Mouse (Mus musculus) liver, postnatal 0 days (tissue): ENCODE results near the gene AI464131. TPM values are rescaled to one million over a fixed set of nuclear protein-coding genes. Genes with fewer than 3 reads are reported as not detected.
A peak's percentile ranks its signal among the peaks of the same experiment; 100 is the strongest.

ENCODE experiments used
- ATAC-seq: fragments of 200-750 bp; cut with Nextera tagmentation; 2 replicates; pipeline ENCODE4 v1.8.0; 2017; ENCODE audit warnings: mild to moderate bottlenecking, moderate library complexity
- DNase-seq: peaks from one replicate; pipeline ENCODE4 v3.0.0-alpha.2; 2016
- H3K27ac ChIP-seq: fragments of 300-500 bp; sonication (generic); 2 replicates; pipeline ENCODE4 v1.5.1; 2014; ENCODE audit warnings: antibody characterized with exemption, moderate library complexity, mild to moderate bottlenecking, low read depth
- H3K27me3 ChIP-seq: fragments of 300-500 bp; sonication (generic); 2 replicates; pipeline ENCODE4 v1.6.1; 2014; ENCODE audit warnings: low read length, control low read depth, mixed read lengths; ENCODE audit not compliant: insufficient read depth
- H3K36me3 ChIP-seq: fragments of 300-500 bp; sonication (generic); replicated peaks from 2 replicates; pipeline ENCODE4 v1.6.1; 2014; ENCODE audit warnings: mild to moderate bottlenecking, control low read depth, low read length, moderate library complexity, mixed read lengths; ENCODE audit not compliant: insufficient read depth
- H3K4me1 ChIP-seq: fragments of 300-500 bp; sonication (generic); 2 replicates; pipeline ENCODE4 v1.6.1; 2014; ENCODE audit warnings: antibody characterized with exemption, mild to moderate bottlenecking, control low read depth; ENCODE audit not compliant: insufficient read depth
- H3K4me2 ChIP-seq: fragments of 300-500 bp; sonication (generic); 2 replicates; pipeline ENCODE4 v1.6.1; 2014; ENCODE audit warnings: low read depth, mild to moderate bottlenecking, low read length, moderate library complexity, mixed read lengths
- H3K4me3 ChIP-seq: fragments of 300-500 bp; sonication (generic); 2 replicates; pipeline ENCODE4 v1.5.1; 2014; ENCODE audit warnings: low read depth, low read length
- H3K9ac ChIP-seq: fragments of 300-500 bp; sonication (generic); replicated peaks from 2 replicates; pipeline ENCODE4 v1.6.1; 2014; ENCODE audit warnings: mild to moderate bottlenecking, moderate library complexity
- H3K9me3 ChIP-seq: fragments of 300-500 bp; sonication (generic); 2 replicates; pipeline ENCODE4 v1.6.1; 2016; ENCODE audit warnings: mild to moderate bottlenecking, control low read depth, low read length, mixed read lengths
- CTCF ChIP-seq: sonication (generic); IDR thresholded peaks from 2 replicates; pipeline ENCODE4 v1.5.1; 2016; ENCODE audit warnings: antibody characterized with exemption, low read depth
- EP300 ChIP-seq: IDR thresholded peaks from 2 replicates; pipeline ENCODE4 v1.6.1; 2016; ENCODE audit warnings: antibody characterized with exemption, low read depth, mild to moderate bottlenecking
- WGBS: fragments of 180-500 bp; shearing (Covaris S2); extraction: QIAGEN DNeasy Blood & Tissue Kit; methylation state at CpG from one replicate; pipeline ENCODE4 v1.1.7; 2014; ENCODE audit not compliant: insufficient replicate concordance; 5-methylcytosine and 5-hydroxymethylcytosine counted together
- polyA plus RNA-seq: library from polyadenylated mRNA; unstranded; fragments of >200 nt; fragmentation: Nextera tagmentation; extraction: Ambion mirVana; gene quantifications from 2 replicates; pipeline ENCODE4 v1.2.1, GENCODE M21; 2015

AI464131 gene
- polyA plus RNA-seq, 1 experiment from 2014 or later, result 2.0 TPM

- H3K27ac ChIP-seq, result no peak overlapping the region
These were observed 5.1 kb upstream of the AI464131 start for GRCm38 (mm10) chr4:41507998-41508397.

GRCm38 (mm10) chr4:41507326-41507924 lies 4.5 kb upstream of the AI464131 start:
- H3K4me1 ChIP-seq, result peaks cover 20% of the 10 kb centered on the region
- H3K27ac ChIP-seq, result no peak overlapping the region
- no peaks in the 10 kb centered on the region for H3K9me3 ChIP-seq
- 6% methylated on average over 22 of the region's 22 CpGs for WGBS
- H3K4me3 ChIP-seq, result peak overlapping the region; percentile 48
- ATAC-seq (no peak), DNase-seq (no peak)
- H3K36me3 ChIP-seq, result no peaks in the 10 kb centered on the region
- peak overlapping the region; percentile 87 for H3K4me2 ChIP-seq
- TF ChIP-seq CTCF, result no peak
- TF ChIP-seq EP300, result no peak
- peaks cover 25% of the 10 kb centered on the region for H3K27me3 ChIP-seq
- peak overlapping the region; percentile 44 for H3K9ac ChIP-seq

More at GRCm38 (mm10) chr4:41507998-41508397, 5.1 kb upstream of the AI464131 start:
- no peak overlapping the region for H3K4me2 ChIP-seq
- no peaks in the 10 kb centered on the region for H3K36me3 ChIP-seq
- DNase-seq (no peak), ATAC-seq (no peak)
- peaks cover 15% of the 10 kb centered on the region for H3K4me1 ChIP-seq
- H3K9ac ChIP-seq, result no peak overlapping the region
- no peaks in the 10 kb centered on the region for H3K9me3 ChIP-seq
- WGBS, result 52% methylated on average over 7 of the region's 7 CpGs
- no peak overlapping the region for H3K4me3 ChIP-seq
- no peak for TF ChIP-seq EP300
- TF ChIP-seq CTCF, result no peak
- peaks cover 25% of the 10 kb centered on the region; the same call in 1 of the 2 replicates for H3K27me3 ChIP-seq

GRCm38 (mm10) chr4:41506906-41507305 lies 4.0 kb upstream of the AI464131 start:
- peaks cover 30% of the 10 kb centered on the region for H3K27me3 ChIP-seq
- WGBS, result under 1% methylated on average over 28 of the region's 29 CpGs
- H3K4me1 ChIP-seq, result peaks cover 25% of the 10 kb centered on the region
- H3K36me3 ChIP-seq, result no peaks in the 10 kb centered on the region
- peak overlapping the region; percentile 48 for H3K4me3 ChIP-seq
- DNase-seq (peak; percentile 87), ATAC-seq (peak; percentile 50)
- H3K4me2 ChIP-seq, result peak overlapping the region; percentile 87
- H3K9me3 ChIP-seq, result no peaks in the 10 kb centered on the region
- H3K9ac ChIP-seq, result peak overlapping the region; percentile 44
- H3K27ac ChIP-seq, result no peak overlapping the region
- no peak for TF ChIP-seq CTCF
- TF ChIP-seq EP300, result no peak

GRCm38 (mm10) chr4:41506156-41506555 lies 3.3 kb upstream of the AI464131 start:
- no peaks in the 10 kb centered on the region for H3K36me3 ChIP-seq
- H3K9me3 ChIP-seq, result no peaks in the 10 kb centered on the region
- 13% methylated on average over 13 of the region's 13 CpGs for WGBS
- H3K27me3 ChIP-seq, result peaks cover 34% of the 10 kb centered on the region
- H3K4me2 ChIP-seq, result peak overlapping the region; percentile 87
- H3K4me3 ChIP-seq, result peak overlapping the region; percentile 48
- H3K9ac ChIP-seq, result no peak overlapping the region
- peak; percentile 71 for DNase-seq
- no peak overlapping the region for H3K27ac ChIP-seq
- H3K4me1 ChIP-seq, result peaks cover 30% of the 10 kb centered on the region
- ATAC-seq, result no peak
- TF ChIP-seq CTCF (peak; percentile 73), EP300 (no peak)

GRCm38 (mm10) chr4:41505131-41505551 lies 2.3 kb upstream of the AI464131 start:
- no peak for ATAC-seq
- H3K9me3 ChIP-seq, result no peaks in the 10 kb centered on the region
- no peaks in the 10 kb centered on the region for H3K36me3 ChIP-seq
- 54% methylated on average over 11 of the region's 11 CpGs for WGBS
- TF ChIP-seq CTCF, result peak; percentile 59
- no peak for TF ChIP-seq EP300
- H3K4me2 ChIP-seq, result no peak overlapping the region
- peaks cover 42% of the 10 kb centered on the region for H3K27me3 ChIP-seq
- H3K27ac ChIP-seq, result no peak overlapping the region
- H3K4me1 ChIP-seq, result peaks cover 30% of the 10 kb centered on the region
- H3K4me3 ChIP-seq, result no peak overlapping the region
- no peak for DNase-seq
- H3K9ac ChIP-seq, result no peak overlapping the region

- Histone ChIP-seq H3K9ac (no peak overlapping the region), H3K4me3 (no peak overlapping the region), H3K27me3 (peaks cover 49% of the 10 kb centered on the region), H3K27ac (no peak overlapping the region), H3K4me1 (peaks cover 30% of the 10 kb centered on the region), H3K9me3 (no peaks in the 10 kb centered on the region), H3K4me2 (no peak overlapping the region), H3K36me3 (no peaks in the 10 kb centered on the region)
- WGBS, result 73% methylated on average over 5 of the region's 5 CpGs
- ATAC-seq (no peak), DNase-seq (no peak)
- no peak for TF ChIP-seq EP300
- TF ChIP-seq CTCF, result peak; percentile 35
These were observed 1.4 kb upstream of the AI464131 start for GRCm38 (mm10) chr4:41504325-41504724.
